Mouse (Mus musculus) bone marrow macrophage, adult 2 months (primary cell): ENCODE measurements around the gene Ttll1.

Experiments
- CTCF ChIP-seq: IDR thresholded peaks from 2 replicates; pipeline ENCODE4 v1.5.1; 2012; ENCODE audit warnings: low read depth, mild to moderate bottlenecking, low read length, moderate library complexity
- POLR2A ChIP-seq: IDR thresholded peaks from 2 replicates; pipeline ENCODE4 v1.6.1; 2012; ENCODE audit warnings: mild to moderate bottlenecking, low read depth, low read length, borderline replicate concordance

DNA sequence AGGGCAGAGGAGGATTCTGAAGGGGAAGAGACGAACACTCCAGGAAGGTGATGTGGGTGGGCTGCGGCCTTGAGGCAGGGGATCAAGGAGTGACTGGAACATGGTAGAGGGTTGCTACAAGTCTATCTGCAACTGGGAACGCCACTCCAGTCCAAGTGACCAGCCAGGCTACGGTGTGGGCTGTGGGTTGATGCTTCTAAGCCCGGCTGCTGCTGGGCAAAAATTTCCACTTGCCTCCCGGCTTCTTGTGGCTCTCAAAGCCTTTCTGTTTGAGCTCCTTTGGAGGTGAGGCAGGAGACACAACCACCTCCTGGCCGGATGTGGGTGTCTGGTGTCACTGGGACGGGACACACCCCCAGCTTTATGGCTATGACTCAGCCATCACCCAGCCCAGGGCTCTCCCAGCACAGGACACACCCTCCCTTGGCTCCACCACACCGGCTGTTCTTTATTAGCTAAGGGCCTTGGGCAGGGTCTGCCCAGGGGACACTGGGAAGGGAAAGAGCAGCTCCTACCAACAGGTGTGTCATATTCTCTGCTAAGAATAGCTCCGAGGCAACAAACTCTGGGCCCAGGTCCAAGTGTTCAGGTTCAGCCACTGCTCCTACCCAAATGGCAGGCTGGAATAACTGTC is 36.7 kb downstream of the Ttll1 start:
- TF ChIP-seq CTCF (no peak), POLR2A (no peak)
